Mouse (Mus musculus) MEL (cell line): Measurements from ENCODE around the gene Dock1. TPM values are rescaled to one million over a fixed set of nuclear protein-coding genes. Genes with fewer than 3 reads are reported as not detected.

Experiments
- DNase-seq: peaks from one replicate; pipeline ENCODE4 v3.0.0; 2011; ENCODE audit warnings: low read depth, low spot score
- H3K27ac ChIP-seq: 2 replicates; pipeline ENCODE4 v1.5.1; 2012; ENCODE audit warnings: low read depth, mild to moderate bottlenecking, control low read depth, low read length, moderate library complexity; ENCODE audit not compliant: control insufficient read depth
- H3K27me3 ChIP-seq, 2 experiments: fragments of 150-350 bp in 1 of 2; sonication (generic) in 1 of 2; 2 replicates each; pipeline ENCODE4 v1.6.1; 2012; ENCODE audit warnings: low read length in 2 of 2, mild to moderate bottlenecking in 2 of 2, improper control_type of control experiment in 1 of 2, moderate library complexity in 1 of 2; ENCODE audit not compliant: insufficient read depth in 2 of 2, control insufficient read depth in 1 of 2
- H3K36me3 ChIP-seq, 2 experiments: 2 replicates each; pipeline ENCODE4 v1.6.1; 2012 to 2014; ENCODE audit warnings: low read length in 2 of 2, improper control_type of control experiment in 1 of 2, inconsistent platforms in 1 of 2, mild to moderate bottlenecking in 1 of 2; ENCODE audit not compliant: insufficient read depth in 2 of 2, control insufficient read depth in 1 of 2
- H3K4me1 ChIP-seq, 2 experiments: fragments of 150-350 bp in 1 of 2; sonication (generic) in 1 of 2; 2 replicates each; pipeline ENCODE4 v1.6.1; 2012; ENCODE audit warnings: low read length in 2 of 2, improper control_type of control experiment in 1 of 2, mild to moderate bottlenecking in 1 of 2; ENCODE audit not compliant: insufficient read depth in 2 of 2, control insufficient read depth in 1 of 2
- H3K4me3 ChIP-seq, 2 experiments: fragments of 150-350 bp in 1 of 2; sonication (generic) in 1 of 2; 2 replicates each; pipeline ENCODE4 v1.5.1; 2012; ENCODE audit warnings: low read depth in 2 of 2, low read length in 2 of 2, mild to moderate bottlenecking in 2 of 2, moderate library complexity in 2 of 2, control low read depth in 1 of 2, improper control_type of control experiment in 1 of 2; ENCODE audit not compliant: control insufficient read depth in 1 of 2, insufficient read depth in 1 of 2
- H3K79me2 ChIP-seq: 2 replicates; pipeline ENCODE4 v1.6.1; 2012; ENCODE audit warnings: mild to moderate bottlenecking, low read length, moderate library complexity; ENCODE audit not compliant: control insufficient read depth, poor library complexity, insufficient read depth
- H3K9ac ChIP-seq: 2 replicates; pipeline ENCODE4 v1.6.1; 2012; ENCODE audit warnings: low read depth, mild to moderate bottlenecking, control low read depth, low read length, moderate library complexity; ENCODE audit not compliant: control insufficient read depth, poor library complexity, severe bottlenecking
- H3K9me3 ChIP-seq: fragments of 150-350 bp; sonication (generic); replicated peaks from 2 replicates; pipeline ENCODE4 v1.6.1; 2012; ENCODE audit warnings: mild to moderate bottlenecking, low read length, improper control_type of control experiment, moderate library complexity; ENCODE audit not compliant: insufficient read depth
- BHLHE40 ChIP-seq: IDR thresholded peaks from 2 replicates; pipeline ENCODE4 v1.6.1; 2012; ENCODE audit warnings: low read depth, mild to moderate bottlenecking, inconsistent platforms, low read length, improper control_type of control experiment, borderline replicate concordance
- CHD1 ChIP-seq: IDR thresholded peaks from 2 replicates; pipeline ENCODE4 v1.6.1; 2012; ENCODE audit warnings: low read depth, mild to moderate bottlenecking, inconsistent platforms, low read length, improper control_type of control experiment
- CTCF ChIP-seq, 3 experiments: IDR thresholded peaks in 2 of 3; conservative IDR thresholded peaks in 1 of 3; 2 replicates each; pipeline ENCODE4 v1.5.1; 2011 to 2012; ENCODE audit warnings: low read length in 3 of 3, low read depth in 2 of 3, mild to moderate bottlenecking in 2 of 3, improper control_type of control experiment in 1 of 3, inconsistent platforms in 1 of 3, mixed read lengths in 1 of 3, moderate library complexity in 1 of 3; ENCODE audit not compliant: control insufficient read depth in 1 of 3, insufficient read depth in 1 of 3, poor library complexity in 1 of 3, severe bottlenecking in 1 of 3
- ELF1 ChIP-seq: IDR thresholded peaks from 2 replicates; pipeline ENCODE4 v1.6.1; 2014; ENCODE audit warnings: low read depth, mild to moderate bottlenecking, inconsistent platforms, low read length, improper control_type of control experiment, moderate library complexity
- GABPA ChIP-seq: IDR thresholded peaks from 2 replicates; pipeline ENCODE4 v1.6.1; 2012; ENCODE audit warnings: low read depth, mild to moderate bottlenecking, inconsistent platforms, low read length, improper control_type of control experiment, moderate library complexity
- GATA1 ChIP-seq: IDR thresholded peaks from 2 replicates; pipeline ENCODE4 v1.6.1; 2011; ENCODE audit warnings: low read depth, low read length, improper control_type of control experiment
- KAT2A ChIP-seq: conservative IDR thresholded peaks from 2 replicates; pipeline ENCODE4 v1.6.1; 2012; ENCODE audit warnings: low read depth, low read length, improper control_type of control experiment, inconsistent platforms
- MAFK ChIP-seq: IDR thresholded peaks from 2 replicates; pipeline ENCODE4 v1.6.1; 2011; ENCODE audit warnings: low read depth, mild to moderate bottlenecking, low read length, improper control_type of control experiment, borderline replicate concordance
- MEF2A ChIP-seq: IDR thresholded peaks from 2 replicates; pipeline ENCODE4 v1.6.1; 2014; ENCODE audit warnings: low read depth, mild to moderate bottlenecking, inconsistent platforms, low read length, improper control_type of control experiment; ENCODE audit not compliant: poor library complexity, insufficient replicate concordance, severe bottlenecking; ENCODE audit errors: extremely low read depth
- MYC ChIP-seq: IDR thresholded peaks from 2 replicates; pipeline ENCODE4 v1.6.1; 2011; ENCODE audit warnings: low read depth, mild to moderate bottlenecking, low read length, improper control_type of control experiment, moderate library complexity
- NELFE ChIP-seq: IDR thresholded peaks from 2 replicates; pipeline ENCODE4 v1.6.1; 2011; ENCODE audit warnings: low read depth, low read length, improper control_type of control experiment
- NRF1 ChIP-seq: IDR thresholded peaks from 2 replicates; pipeline ENCODE4 v1.6.1; 2014; ENCODE audit warnings: low read depth, mild to moderate bottlenecking, inconsistent platforms, low read length, improper control_type of control experiment, moderate library complexity; ENCODE audit not compliant: poor library complexity, insufficient read depth, severe bottlenecking
- POLR2AphosphoS2 ChIP-seq: IDR thresholded peaks from 2 replicates; pipeline ENCODE4 v1.6.1; 2011; ENCODE audit warnings: low read length, improper control_type of control experiment
- SIN3A ChIP-seq: IDR thresholded peaks from 2 replicates; pipeline ENCODE4 v1.6.1; 2012; ENCODE audit warnings: low read length, improper control_type of control experiment, inconsistent platforms
- TAL1 ChIP-seq: IDR thresholded peaks from 2 replicates; pipeline ENCODE4 v1.6.1; 2012; ENCODE audit warnings: mild to moderate bottlenecking, inconsistent platforms, low read length, moderate library complexity, mixed read lengths
- TCF12 ChIP-seq: IDR thresholded peaks from 2 replicates; pipeline ENCODE4 v1.6.1; 2014; ENCODE audit warnings: low read depth, mild to moderate bottlenecking, inconsistent platforms, low read length, improper control_type of control experiment, moderate library complexity
- UBTF ChIP-seq: IDR thresholded peaks from 2 replicates; pipeline ENCODE4 v1.6.1; 2012; ENCODE audit warnings: low read depth, mild to moderate bottlenecking, inconsistent platforms, low read length, improper control_type of control experiment, moderate library complexity, borderline replicate concordance; ENCODE audit not compliant: insufficient read depth
- USF2 ChIP-seq, 2 experiments: IDR thresholded peaks; 2 replicates each; pipeline ENCODE4 v1.6.1; 2011 to 2012; ENCODE audit warnings: improper control_type of control experiment in 2 of 2, low read length in 2 of 2, borderline replicate concordance in 1 of 2, inconsistent platforms in 1 of 2, low read depth in 1 of 2, mild to moderate bottlenecking in 1 of 2; ENCODE audit not compliant: insufficient read depth in 1 of 2
- ZC3H11A ChIP-seq: IDR thresholded peaks from 2 replicates; pipeline ENCODE4 v1.6.1; 2012; ENCODE audit warnings: low read depth, mild to moderate bottlenecking, inconsistent platforms, low read length, improper control_type of control experiment
- ZMIZ1 ChIP-seq: IDR thresholded peaks from 2 replicates; pipeline ENCODE4 v1.6.1; 2012; ENCODE audit warnings: low read depth, mild to moderate bottlenecking, inconsistent platforms, low read length, improper control_type of control experiment, moderate library complexity
- polyA plus RNA-seq, 2 experiments: library from polyadenylated mRNA; stranded (reverse) in 1 of 2; unstranded in 1 of 2; fragments of >175 nt in 1 of 2; fragments of >200 nt in 1 of 2; gene quantifications; 2 replicates each; pipeline versions ENCODE4 v1.2.1 to v1.2.4; 2012; ENCODE audit warnings: low replicate concordance in 2 of 2, low read depth in 1 of 2; ENCODE audit not compliant: insufficient read length in 2 of 2, insufficient read depth in 1 of 2, missing spikeins in 1 of 2
- total RNA-seq: library from RNA; depleted of rRNA; stranded (reverse); fragments of 300-350 nt; gene quantifications from 2 replicates; pipeline ENCODE4 v1.2.3, GENCODE M21; 2012

Gene Dock1
- total and polyA plus RNA-seq, 3 experiments: not detected

- no peaks in the 10 kb centered on the region for H3K4me1 ChIP-seq
- no peaks in the 10 kb centered on the region for H3K9me3 ChIP-seq
- H3K9ac ChIP-seq: no peak overlapping the region
- no peaks in the 10 kb centered on the region for H3K79me2 ChIP-seq
- TF ChIP-seq MYC: no peak
- no peak for TF ChIP-seq NRF1
- TF ChIP-seq TCF12: no peak
- no peak for TF ChIP-seq MEF2A
- TF ChIP-seq ZMIZ1: no peak
- no peak for TF ChIP-seq GATA1
- TF ChIP-seq CHD1: no peak
- TF ChIP-seq SIN3A: no peak
- TF ChIP-seq MAFK: no peak
- TF ChIP-seq UBTF: no peak
- TF ChIP-seq ELF1: no peak
- no peak for TF ChIP-seq BHLHE40
- TF ChIP-seq GABPA: no peak
- no peak for TF ChIP-seq KAT2A
- H3K27ac ChIP-seq: no peak overlapping the region
- H3K27me3 ChIP-seq: no peaks in the 10 kb centered on the region
- H3K36me3 ChIP-seq: no peaks in the 10 kb centered on the region
- no peak for DNase-seq
- H3K4me3 ChIP-seq: no peak overlapping the region
These were observed 578 bp downstream of the Dock1 start for GRCm38 (mm10) chr7:134671003-134671461.

DNA sequence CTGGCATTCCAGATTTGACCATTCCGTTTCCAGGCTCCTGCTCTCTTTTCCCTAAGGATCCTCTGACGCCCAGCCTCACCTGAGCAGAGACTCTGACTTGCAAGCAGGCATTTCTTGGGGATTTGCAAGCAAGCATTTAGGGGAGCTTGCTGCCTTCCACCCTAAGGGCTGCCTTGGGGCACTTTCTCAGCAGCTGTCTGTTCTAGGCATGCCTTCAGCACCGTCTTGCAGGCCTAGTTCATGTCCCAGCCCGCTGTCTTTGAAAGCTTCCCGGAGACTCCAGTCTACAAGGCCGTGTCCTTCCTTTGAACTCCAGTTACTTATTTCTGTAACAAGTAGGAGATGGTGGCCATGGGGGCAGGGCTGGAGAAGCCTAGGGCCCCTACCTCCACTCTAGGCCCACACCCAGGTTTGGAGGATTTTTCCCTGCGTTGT lies 1.0 kb downstream of the Dock1 start:
- no peak for DNase-seq
- Histone ChIP-seq H3K9me3 (no peaks in the 10 kb centered on the region), H3K79me2 (no peaks in the 10 kb centered on the region), H3K9ac (no peak overlapping the region), H3K27ac (no peak overlapping the region), H3K4me3 (no peak overlapping the region), H3K27me3 (no peaks in the 10 kb centered on the region), H3K4me1 (no peaks in the 10 kb centered on the region), H3K36me3 (no peaks in the 10 kb centered on the region)
- TF ChIP-seq ZC3H11A (no peak), TAL1 (no peak), USF2 (IDR thresholded peaks at IDR 0.05; ENCODE audit: borderline replicate concordance in 1 of 2, insufficient read depth in 1 of 2, low read depth in 1 of 2, low read length in 2 of 2) (no peak), POLR2AphosphoS2 (no peak), CTCF (IDR thresholded peaks at IDR 0.05 in 2 of 3, conservative IDR thresholded peaks at IDR 0.05 in 1 of 3; ENCODE audit: control insufficient read depth in 1 of 3, insufficient read depth in 1 of 3, low read depth in 2 of 3, low read length in 3 of 3, poor library complexity in 1 of 3, severe bottlenecking in 1 of 3) (no peak), NELFE (no peak), TCF12 (no peak), CHD1 (no peak)
